ENCODE assay signal across 11 mouse cellular contexts in the genomic region with DNA sequence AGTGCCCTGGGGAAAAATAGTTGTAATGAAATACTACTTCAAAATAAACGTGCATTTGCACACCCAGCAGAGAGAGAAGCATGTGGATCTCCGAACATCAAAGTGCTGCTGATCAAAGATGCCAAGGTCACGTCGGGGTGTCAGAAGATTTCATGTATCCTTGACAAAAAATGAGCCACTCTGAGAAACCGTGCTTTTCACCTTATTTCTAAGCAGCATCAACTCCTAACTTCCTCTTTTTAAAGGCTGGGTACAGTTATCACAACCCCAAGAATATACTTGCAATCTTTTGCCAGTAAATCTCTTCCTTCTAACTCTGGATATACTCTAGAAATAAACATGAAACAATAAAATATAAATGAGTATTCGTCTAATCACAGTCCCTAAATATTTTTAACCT. TPM values are rescaled to one million over a fixed set of nuclear protein-coding genes. Genes with fewer than 3 reads are reported as not detected.
DNase-seq lines count a peak whose midpoint lies in the region; ATAC-seq and TF ChIP-seq lines count a peak whose summit lies in the region.
"Had no signal": no experiment of that assay in that cellular context is flagged by ENCODE, and none has a peak within 500 bp of the region (broad histone marks: within the 10 kb centered on the region; RNA-seq: fewer than 3 reads in every experiment).

No protein-coding gene starts in this region.

- H3K4me2 ChIP-seq in intestine, embryonic 14.5 days (ENCODE audit: low read length), result peak overlapping the region; percentile 61; the same call in 1 of the 2 replicates
- H3K4me2 ChIP-seq in intestine, postnatal 0 days (replicated peaks; ENCODE audit: low read depth), result no peak overlapping the region
- H3K4me2 ChIP-seq in hindbrain, embryonic 15.5 days, result peak overlapping the region; percentile 68
- H3K4me2 ChIP-seq in neural tube, embryonic 14.5 days (ENCODE audit: low read depth, low read length), result peak overlapping the region; percentile 75; the same call in 1 of the 2 replicates

- 70% methylated on average over 6 of the region's 6 CpGs for WGBS in intestine, embryonic 14.5 days
- WGBS in intestine, postnatal 0 days, result 71% methylated on average over 6 of the region's 6 CpGs
- WGBS in hindbrain, embryonic 15.5 days, result 62% methylated on average over 6 of the region's 6 CpGs
- 73% methylated on average over 6 of the region's 6 CpGs for WGBS in neural tube, embryonic 14.5 days

- H3K27ac ChIP-seq in intestine, embryonic 14.5 days (ENCODE audit: low read depth), result no peak overlapping the region
- H3K27ac ChIP-seq in intestine, postnatal 0 days (ENCODE audit: low read depth, low read length), result no peak overlapping the region
- H3K27ac ChIP-seq in hindbrain, embryonic 15.5 days (replicated peaks), result no peak overlapping the region
- no peak overlapping the region for H3K27ac ChIP-seq in neural tube, embryonic 14.5 days (ENCODE audit: low read depth, low read length)
- H3K27ac ChIP-seq: heart, adult 2 months; liver, embryonic 14.5 days had no signal

- H3K36me3 ChIP-seq in intestine, embryonic 14.5 days (ENCODE audit: control insufficient read depth, insufficient read depth, low read length), result no peaks in the 10 kb centered on the region
- no peaks in the 10 kb centered on the region for H3K36me3 ChIP-seq in intestine, postnatal 0 days (ENCODE audit: control insufficient read depth, insufficient read depth)
- H3K36me3 ChIP-seq in hindbrain, embryonic 15.5 days, result no peaks in the 10 kb centered on the region
- no peaks in the 10 kb centered on the region for H3K36me3 ChIP-seq in neural tube, embryonic 14.5 days (ENCODE audit: control insufficient read depth, insufficient read depth, low read length)

- no peaks in the 10 kb centered on the region for H3K9me3 ChIP-seq in intestine, embryonic 14.5 days (ENCODE audit: control insufficient read depth, low read length)
- no peaks in the 10 kb centered on the region for H3K9me3 ChIP-seq in intestine, postnatal 0 days (ENCODE audit: control insufficient read depth)
- H3K9me3 ChIP-seq in hindbrain, embryonic 15.5 days, result no peaks in the 10 kb centered on the region
- H3K9me3 ChIP-seq in neural tube, embryonic 14.5 days (ENCODE audit: control insufficient read depth, low read length), result no peaks in the 10 kb centered on the region

- ATAC-seq in intestine, embryonic 14.5 days (replicated peaks; ENCODE audit: low FRiP score, low TSS enrichment, low read depth), result no peak
- ATAC-seq in intestine, postnatal 0 days, result no peak
- ATAC-seq in common myeloid progenitor, adult 5-6 weeks (replicated peaks; ENCODE audit: low read depth, poor library complexity, severe bottlenecking), result peak; percentile 39; the same call in 1 of the 2 replicates
- ATAC-seq in hindbrain, embryonic 15.5 days (ENCODE audit: low FRiP score, low read depth), result no peak
- ATAC-seq in neural tube, embryonic 14.5 days (ENCODE audit: low read depth), result no peak

- no peak overlapping the region for H3K9ac ChIP-seq in intestine, embryonic 14.5 days (ENCODE audit: low read length)
- H3K9ac ChIP-seq in intestine, postnatal 0 days (ENCODE audit: low read depth, low read length), result no peak overlapping the region
- no peak overlapping the region for H3K9ac ChIP-seq in hindbrain, embryonic 15.5 days
- no peak overlapping the region; the same call in 1 of the 2 replicates for H3K9ac ChIP-seq in neural tube, embryonic 14.5 days (replicated peaks; ENCODE audit: low read depth, low read length)
- H3K9ac ChIP-seq: liver, embryonic 14.5 days had no signal

- H3K27me3 ChIP-seq in intestine, embryonic 14.5 days (replicated peaks; ENCODE audit: control insufficient read depth, insufficient read depth, low read length), result no peaks in the 10 kb centered on the region
- no peaks in the 10 kb centered on the region for H3K27me3 ChIP-seq in intestine, postnatal 0 days (replicated peaks; ENCODE audit: control insufficient read depth, insufficient read depth, low read length)
- H3K27me3 ChIP-seq in hindbrain, embryonic 15.5 days, result no peaks in the 10 kb centered on the region
- H3K27me3 ChIP-seq in neural tube, embryonic 14.5 days (ENCODE audit: control insufficient read depth, insufficient read depth, low read length), result no peaks in the 10 kb centered on the region

- DNase-seq in intestine, embryonic 14.5 days (ENCODE audit: low spot score), result no peak
- DNase-seq in gastrocnemius, postnatal 10 days, result no peak
- DNase-seq in liver, result no peak
- DNase-seq: heart, adult 2 months; kidney, postnatal 10 days; thymus, adult 2 months had no signal

- no peak overlapping the region for H3K4me3 ChIP-seq in intestine, embryonic 14.5 days (ENCODE audit: low read depth, low read length)
- H3K4me3 ChIP-seq in intestine, postnatal 0 days (ENCODE audit: low read depth, low read length), result no peak overlapping the region
- H3K4me3 ChIP-seq in hindbrain, embryonic 15.5 days, result peak overlapping the region; percentile 7; the same call in 1 of the 2 replicates
- H3K4me3 ChIP-seq in neural tube, embryonic 14.5 days (ENCODE audit: low read depth, low read length), result no peak overlapping the region; the same call in 1 of the 2 replicates

- no peak for TF ChIP-seq CTCF in intestine, postnatal 0 days (IDR thresholded peaks at IDR 0.05; ENCODE audit: low read depth)

- H3K4me1 ChIP-seq in intestine, embryonic 14.5 days (replicated peaks; ENCODE audit: control insufficient read depth, insufficient read depth, low read length), result peaks cover 9% of the 10 kb centered on the region; the same call in 1 of the 2 replicates
- H3K4me1 ChIP-seq in intestine, postnatal 0 days (replicated peaks; ENCODE audit: control insufficient read depth, insufficient read depth, low read length), result 0 out of 2 replicates have a peak, but pooled peaks cover 10% of the 10 kb centered on the region
- peaks cover 25% of the 10 kb centered on the region for H3K4me1 ChIP-seq in hindbrain, embryonic 15.5 days (replicated peaks)
- H3K4me1 ChIP-seq in neural tube, embryonic 14.5 days (ENCODE audit: control insufficient read depth, insufficient read depth, low read length), result 0 out of 2 replicates have a peak, but pooled peaks cover 8% of the 10 kb centered on the region

RNA-seq across cellular contexts. Expression of gene Rala, which starts 1.7 kb away (rescaled TPM):
- 83.7 and 95.5 TPM in 2 replicates for polyA plus RNA-seq in intestine, embryonic 14.5 days (2014; fragmentation: Nextera tagmentation; extraction: Ambion mirVana)
- polyA plus RNA-seq in intestine, postnatal 0 days (2015; fragmentation: Nextera tagmentation; extraction: Ambion mirVana), result 107 and 110 TPM in 2 replicates
- 26.9 and 30.8 TPM in 2 replicates for total RNA-seq in common myeloid progenitor, adult 5-6 weeks (2017)
- 220 and 232 TPM in 2 replicates for polyA plus RNA-seq in hindbrain, embryonic 15.5 days (2015; fragmentation: Nextera tagmentation; extraction: Ambion mirVana)
- 202 and 224 TPM in 2 replicates for polyA plus RNA-seq in neural tube, embryonic 14.5 days (2014; fragmentation: Nextera tagmentation; extraction: Ambion mirVana)
- total RNA-seq in gastrocnemius, postnatal 10 days (2021), result 10 to 100 TPM; 31.0 to 33.0 TPM

RNA-seq across cellular contexts. Expression of gene Yae1d1, which starts 50.8 kb away (rescaled TPM):
- 65.6 and 72.8 TPM in 2 replicates for polyA plus RNA-seq in intestine, embryonic 14.5 days (2014; fragmentation: Nextera tagmentation; extraction: Ambion mirVana)
- 36.6 and 37.2 TPM in 2 replicates for polyA plus RNA-seq in intestine, postnatal 0 days (2015; fragmentation: Nextera tagmentation; extraction: Ambion mirVana)
- 21.7 and 24.3 TPM in 2 replicates for total RNA-seq in common myeloid progenitor, adult 5-6 weeks (2017)
- 70.9 and 80.6 TPM in 2 replicates for polyA plus RNA-seq in hindbrain, embryonic 15.5 days (2015; fragmentation: Nextera tagmentation; extraction: Ambion mirVana)
- polyA plus RNA-seq in neural tube, embryonic 14.5 days (2014; fragmentation: Nextera tagmentation; extraction: Ambion mirVana), result 79.4 and 87.9 TPM in 2 replicates
- total RNA-seq in gastrocnemius, postnatal 10 days (2021), result 10 to 100 TPM; 15.7 to 18.0 TPM
